Mouse (Mus musculus) embryo, embryonic 10 days (tissue): ENCODE measurements at regions not wholly inside any gene's neighbourhood (a gene's known extent, or its start where the extent isn't known, plus 50 kb on each side); places are given as distances from the start of the nearest gene placed in this dataset.

Source experiments
- DNase-seq: peaks from one replicate; pipeline ENCODE4 v3.0.0-alpha.2; 2015; ENCODE audit warnings: low spot score

DNA sequence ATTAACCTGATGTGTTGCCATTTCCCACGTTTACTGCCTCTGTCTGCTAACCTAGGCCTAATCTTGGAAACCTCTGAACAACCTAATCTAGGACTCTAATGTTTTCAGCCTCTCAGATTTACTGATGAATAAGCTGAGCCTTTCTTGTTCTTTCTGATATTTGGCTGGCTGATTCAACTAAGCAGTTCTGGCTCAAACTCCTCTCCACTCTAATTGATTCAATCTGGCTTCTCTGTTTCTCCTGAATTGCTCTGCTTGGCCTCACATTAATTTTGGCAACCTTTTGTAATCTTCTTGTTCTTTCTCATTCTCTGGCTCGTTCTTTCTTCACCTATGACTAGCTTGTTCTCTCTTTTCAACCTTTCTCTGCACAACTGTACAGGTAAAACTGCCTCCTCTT, 1561.2 kb upstream of the Zeb2 start:
- no peak for DNase-seq

GRCm38 (mm10) chr2:46669517-46670291, 1552.5 kb upstream of the Zeb2 start:
- peak; percentile 47 for DNase-seq

DNA sequence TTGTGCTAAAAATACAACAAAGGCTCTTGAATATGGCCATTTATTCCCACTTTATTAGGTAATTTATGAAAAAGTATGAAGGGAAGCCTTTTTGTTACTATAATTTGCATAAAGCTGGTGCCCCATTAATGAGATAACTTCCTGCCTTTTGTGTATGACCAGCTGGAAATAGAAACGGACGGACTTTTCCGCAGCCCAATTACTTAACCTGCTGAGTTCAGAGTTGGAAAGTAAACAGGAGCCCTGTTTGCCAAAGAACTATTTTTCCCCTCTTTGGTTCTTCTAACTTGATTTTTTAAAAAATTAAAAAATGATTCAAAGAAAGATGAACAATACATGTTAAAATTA, 1549.8 kb upstream of the Zeb2 start:
- DNase-seq, result no peak

DNA sequence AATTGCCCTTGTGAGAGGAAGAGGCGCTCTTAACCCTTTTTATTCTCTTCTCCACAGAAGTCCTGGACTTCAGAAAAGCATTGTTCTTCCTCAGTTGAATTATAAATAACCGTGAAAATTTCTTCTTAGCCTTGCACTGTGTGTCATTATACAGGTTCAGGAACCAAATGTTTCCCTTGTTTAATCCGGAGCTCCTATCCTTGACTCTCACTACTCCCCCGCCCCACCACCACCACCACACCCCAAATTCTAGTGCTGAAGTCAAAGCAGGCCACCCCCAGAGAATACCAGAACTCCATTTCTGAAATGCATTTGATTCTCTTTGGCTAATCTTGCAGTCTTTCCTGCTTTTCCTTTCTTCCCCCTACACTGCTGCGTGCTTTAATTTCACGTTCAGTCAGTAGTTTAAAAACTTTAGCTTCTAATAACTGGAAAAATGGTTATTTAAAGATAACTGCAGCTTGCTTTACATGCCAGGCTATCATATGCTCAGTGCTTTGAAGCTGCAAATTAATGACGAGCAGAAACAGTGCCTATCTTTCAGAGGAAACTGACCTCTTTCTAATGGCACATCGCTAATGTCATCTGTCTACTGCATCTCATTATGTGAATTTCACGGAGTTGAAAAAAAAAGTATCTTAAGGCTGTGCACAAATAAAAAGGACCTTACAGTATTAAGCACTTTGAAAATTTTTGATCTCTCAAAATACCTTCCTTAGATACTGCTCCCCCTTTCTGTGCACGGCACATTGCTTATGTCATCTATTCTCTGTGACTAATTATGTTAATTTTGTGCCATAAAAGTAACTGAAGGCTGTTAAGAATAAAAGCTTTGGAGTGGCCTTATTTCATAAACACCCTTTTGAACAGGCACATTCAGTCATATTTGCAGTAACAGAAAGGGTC, 1549.1 kb upstream of the Zeb2 start:
- no peak for DNase-seq

DNA sequence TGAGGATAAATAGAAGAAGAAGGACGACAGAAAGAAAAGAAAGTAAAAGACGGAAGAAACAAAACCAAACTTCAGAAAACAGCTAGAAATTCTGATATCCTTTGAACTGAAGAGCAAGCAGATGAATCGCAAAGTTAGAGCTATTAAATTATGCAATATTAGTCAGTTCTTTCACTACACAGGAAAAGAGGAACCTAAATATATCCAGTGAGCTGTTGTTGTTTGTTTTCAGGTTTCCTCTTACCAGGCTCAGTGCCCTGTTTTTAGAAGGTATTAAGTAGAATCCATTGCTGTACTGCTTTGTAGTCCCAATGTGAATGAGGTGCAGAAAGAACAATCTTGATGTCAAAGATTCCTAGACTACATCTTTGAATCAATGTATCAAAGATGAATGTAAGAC, 1544.7 kb upstream of the Zeb2 start:
- no peak for DNase-seq

DNA sequence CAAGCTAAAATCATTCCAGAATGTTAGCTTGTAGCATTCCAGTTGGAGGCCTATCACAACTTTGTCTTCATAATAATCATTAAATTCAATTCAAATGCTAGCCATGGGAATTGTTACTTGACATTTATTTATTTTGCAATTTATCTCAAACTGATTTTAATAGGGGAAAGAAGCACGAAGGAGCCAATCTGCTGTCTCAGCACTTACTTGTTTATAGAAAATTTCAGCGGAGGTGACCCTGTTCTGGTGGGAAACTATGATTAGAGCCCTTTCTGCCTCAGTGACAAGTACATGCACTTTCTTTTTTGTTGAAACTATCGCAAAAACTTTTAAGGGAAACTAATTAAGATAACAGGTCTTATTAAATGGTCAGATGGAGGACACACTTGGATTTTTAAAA, 1543.4 kb upstream of the Zeb2 start:
- DNase-seq, result no peak

DNA sequence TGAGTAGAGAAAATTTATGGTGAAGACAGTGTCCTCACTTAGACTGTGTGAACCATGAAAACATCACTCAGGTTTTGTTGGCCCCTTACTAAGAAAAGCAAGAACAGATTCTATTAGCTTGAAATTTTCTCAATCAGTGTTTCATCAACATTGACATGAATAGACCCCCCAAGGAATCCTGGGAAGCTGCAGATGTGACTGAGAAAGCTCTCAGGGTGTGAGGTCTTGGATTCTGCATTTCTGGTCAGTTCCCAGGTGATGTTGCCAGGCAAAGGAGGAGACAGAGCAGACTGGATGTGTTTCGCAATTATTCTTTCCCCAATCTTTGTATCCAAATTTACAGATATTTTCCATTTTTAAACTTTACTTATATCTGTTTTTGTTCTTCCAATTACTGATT, 1538.1 kb upstream of the Zeb2 start:
- no peak for DNase-seq

DNA sequence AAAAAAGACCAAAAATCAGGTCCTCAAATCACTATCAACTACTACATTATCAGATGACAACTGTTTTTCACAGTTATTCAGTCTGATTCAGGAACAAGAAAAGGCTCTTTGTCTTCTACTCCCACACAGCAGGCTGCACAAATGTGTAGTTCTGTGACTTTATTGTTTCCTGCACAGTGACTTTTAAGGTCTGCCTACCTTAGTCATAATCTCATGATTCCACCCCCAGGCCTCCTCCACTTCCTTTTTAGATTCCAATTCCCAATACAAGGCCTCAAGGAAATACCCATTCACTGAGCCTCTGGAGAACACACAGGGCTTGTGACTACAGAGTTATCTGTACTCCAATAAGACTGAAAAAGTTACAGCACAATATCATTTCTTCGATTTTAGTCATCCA, 1535.4 kb upstream of the Zeb2 start:
- DNase-seq, result no peak

DNA sequence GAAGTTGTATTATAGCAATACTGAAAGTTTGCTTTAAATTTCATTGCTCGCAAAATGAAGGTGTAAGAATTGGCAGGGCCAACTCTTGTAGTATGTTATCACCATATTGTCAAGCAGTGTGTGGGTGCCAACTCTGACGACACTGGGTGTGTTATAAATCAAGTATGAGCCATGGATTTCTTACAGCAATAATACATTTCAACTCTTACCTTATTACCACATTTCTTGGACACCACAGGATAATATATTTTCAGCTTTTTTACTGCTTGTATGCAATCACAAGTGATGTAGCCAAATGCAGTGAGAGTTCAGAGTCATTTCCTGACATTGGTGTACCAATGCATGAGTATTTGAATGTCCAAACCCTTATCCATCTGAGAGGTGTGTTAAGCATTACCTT, 1529.2 kb upstream of the Zeb2 start:
- no peak for DNase-seq

DNA sequence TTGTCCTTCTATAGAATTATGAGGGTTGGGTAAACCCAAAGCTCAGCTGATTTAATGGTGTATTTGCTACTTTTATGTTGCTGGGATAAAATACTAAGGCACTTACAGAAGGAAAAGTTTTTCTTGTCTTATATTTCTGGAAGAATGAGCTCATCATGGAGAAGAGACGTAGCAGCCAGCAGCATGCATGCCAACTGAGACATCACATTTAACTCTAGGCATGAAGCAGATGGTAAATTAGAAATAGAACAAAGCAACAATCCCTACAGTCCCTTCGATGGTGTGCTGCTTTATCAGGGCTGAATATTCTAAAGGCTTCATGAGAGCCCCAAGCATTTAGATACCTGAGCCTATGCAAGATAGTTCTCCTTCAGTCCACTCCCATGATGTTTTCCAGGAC, 1492.0 kb upstream of the Zeb2 start:
- DNase-seq, result no peak

GRCm38 (mm10) chr2:46581773-46582172, 1464.6 kb upstream of the Zeb2 start:
- no peak for DNase-seq

DNA sequence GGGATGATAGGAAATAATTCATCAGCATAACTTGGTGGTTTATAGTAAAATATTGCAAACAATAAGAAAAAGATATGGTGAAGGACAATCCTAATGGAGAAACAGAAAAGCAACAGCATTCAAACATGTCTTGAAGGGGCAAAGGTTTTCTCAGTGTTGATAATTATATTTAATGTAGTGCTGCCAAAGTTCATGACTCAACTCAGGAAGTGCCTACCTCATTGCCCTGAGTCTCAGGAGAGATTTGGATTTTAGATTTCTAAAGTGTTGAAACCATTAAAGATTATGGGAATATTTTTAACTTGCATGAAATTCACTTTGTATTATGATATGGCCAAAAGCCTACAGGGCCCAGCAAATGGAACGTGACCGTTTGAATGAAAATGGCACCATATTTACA, 1453.2 kb upstream of the Zeb2 start:
- no peak for DNase-seq

DNA sequence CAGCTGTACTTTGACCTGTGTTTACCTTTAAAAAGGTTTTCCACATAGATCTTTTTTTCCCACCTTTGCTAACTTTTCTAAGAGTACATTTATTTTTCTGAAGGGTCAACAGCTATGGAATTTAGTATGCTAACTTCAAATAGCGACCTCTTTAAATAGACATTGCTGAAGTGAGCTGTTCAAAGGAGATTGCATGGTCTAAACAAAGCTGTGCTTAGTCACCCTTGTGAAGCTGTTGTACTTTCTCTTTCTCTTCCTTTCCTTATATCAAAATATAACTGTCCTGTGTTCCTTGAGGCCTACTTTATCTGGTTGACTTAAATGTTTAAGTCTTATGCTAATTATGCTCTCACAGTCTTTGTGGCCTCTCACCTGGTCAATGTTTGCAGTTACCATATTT, 1416.2 kb upstream of the Zeb2 start:
- DNase-seq, result no peak

GRCm38 (mm10) chr2:46530686-46531085, 1413.5 kb upstream of the Zeb2 start:
- DNase-seq, result no peak

DNA sequence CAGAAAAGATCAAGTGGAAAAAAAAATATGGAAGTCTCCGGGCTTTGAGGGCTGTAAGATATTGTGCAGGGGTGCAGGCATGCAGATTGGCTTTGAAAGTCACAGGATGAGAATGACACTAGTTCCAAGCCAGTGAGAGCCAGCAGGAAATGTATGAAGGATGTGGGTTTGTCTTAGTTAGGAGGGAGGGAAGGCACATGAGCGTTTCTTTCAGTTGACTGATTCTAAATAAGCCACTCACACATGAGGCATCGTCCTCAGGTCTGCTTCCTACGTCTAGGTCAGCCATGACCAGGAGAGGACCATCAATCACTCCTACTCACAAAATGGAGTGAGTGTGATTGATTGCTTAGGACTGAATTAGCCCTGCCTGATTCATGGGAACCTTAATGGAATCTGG, 1408.0 kb upstream of the Zeb2 start:
- DNase-seq, result peak; percentile 62

GRCm38 (mm10) chr2:46524625-46525024, 1407.4 kb upstream of the Zeb2 start:
- DNase-seq, result peak; percentile 17

GRCm38 (mm10) chr2:46521147-46521965, 1404.2 kb upstream of the Zeb2 start:
- DNase-seq, result no peak

- no peak for DNase-seq
Observed at GRCm38 (mm10) chr2:46512237-46513028, 1395.2 kb upstream of the Zeb2 start.

DNA sequence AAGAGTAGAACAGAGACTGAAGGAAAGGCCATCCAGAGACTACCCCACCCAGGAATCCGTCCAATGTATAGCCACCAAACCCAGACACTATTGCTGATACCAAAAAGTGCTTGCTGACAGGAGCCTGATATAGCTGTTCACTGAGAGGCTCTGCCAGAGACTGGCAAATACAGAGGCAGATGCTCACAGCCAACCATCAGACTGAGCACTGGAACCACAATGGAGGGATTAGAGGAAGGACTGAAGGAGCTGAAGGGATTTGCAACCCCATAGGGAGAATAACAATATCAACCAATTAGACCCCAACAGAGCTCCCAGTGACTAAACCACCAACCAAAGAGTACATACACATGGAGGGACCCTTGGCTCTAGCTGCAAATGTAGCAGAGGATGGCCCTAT, 1389.8 kb upstream of the Zeb2 start:
- no peak for DNase-seq

GRCm38 (mm10) chr2:46503074-46503473, 1385.9 kb upstream of the Zeb2 start:
- no peak for DNase-seq

DNA sequence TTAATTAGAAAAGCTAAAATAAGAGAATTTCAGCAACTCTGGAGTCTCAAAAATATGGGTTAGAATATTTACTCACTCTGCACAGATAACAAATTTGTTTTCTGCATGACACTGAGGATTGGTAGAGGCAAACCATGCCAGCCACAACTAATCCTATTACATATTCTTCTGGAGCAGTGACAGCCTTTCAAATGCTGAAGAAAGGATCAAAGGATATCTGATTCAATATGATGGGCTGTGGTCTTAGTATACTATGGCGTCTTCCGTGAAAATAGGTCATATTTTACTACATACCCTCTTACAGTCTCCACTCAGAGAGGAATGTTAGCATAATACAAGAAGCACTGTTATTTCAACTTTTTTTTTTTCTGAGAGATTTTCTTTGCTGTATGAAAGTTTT, 1375.1 kb upstream of the Zeb2 start:
- no peak for DNase-seq

DNA sequence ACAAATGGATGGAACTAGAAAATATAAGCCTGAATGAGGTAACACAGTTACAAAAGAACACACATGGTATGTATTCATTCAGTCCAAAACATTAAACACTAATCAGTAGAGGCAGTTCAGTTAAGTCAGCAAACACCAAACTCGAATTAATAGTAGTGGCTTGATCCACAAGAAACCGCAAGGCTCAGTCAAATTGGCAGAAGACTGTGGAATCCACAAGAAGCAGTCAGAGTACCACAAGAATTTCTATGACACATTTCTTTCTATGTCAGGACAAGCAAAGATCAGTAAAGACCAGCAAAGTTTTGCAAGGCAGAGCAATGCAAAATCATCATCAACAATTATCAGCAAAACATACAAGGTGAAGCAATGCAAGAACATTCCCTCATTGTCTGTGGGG, 1373.9 kb upstream of the Zeb2 start:
- no peak for DNase-seq
